Mouse (Mus musculus) adrenal gland, adult 2 months (tissue): ENCODE results near the gene Olfr691. TPM values are rescaled to one million over a fixed set of nuclear protein-coding genes. Genes with fewer than 3 reads are reported as not detected.
"Not testable (repeated sequence)": the region's sequence is repeated elsewhere in the genome, so short reads cannot be mapped to it uniquely, and the experiment has no call there.

ENCODE experiments used
- DNase-seq: peaks from one replicate; pipeline ENCODE4 v3.0.0; 2021
- long read RNA-seq: library from polyadenylated mRNA; stranded (forward); transcript quantifications from one replicate; pipeline ENCODE4 v2.0.0, GENCODE M21; 2021
- polyA plus RNA-seq: library from polyadenylated mRNA; depleted of rRNA; stranded (reverse); fragments of >200 nt; gene quantifications from 2 replicates; pipeline ENCODE4 v1.2.3, GENCODE M21; 2012; rRNA removed
- total RNA-seq, 2 experiments: library from RNA; stranded (reverse); gene quantifications; 2 replicates each; pipeline ENCODE4 v1.2.3; 2021

The Olfr691 gene
- not detected for total RNA-seq
- not detected in 2 replicates for polyA plus RNA-seq
- long read RNA-seq = 0 reads

- no peak for DNase-seq
Observed at GRCm38 (mm10) chr7:105342170-105342569, at the start of gene Olfr691. Olfr691 (minus strand) TSS chr7:105342270.

GRCm38 (mm10) chr7:105390236-105390635 is 48.2 kb upstream of the Olfr691 start:
- no peak for DNase-seq

- no peak for DNase-seq
Observed at GRCm38 (mm10) chr7:105387696-105388095, 45.6 kb upstream of the Olfr691 start.

GRCm38 (mm10) chr7:105380329-105380728 is 38.3 kb upstream of the Olfr691 start:
- DNase-seq = no peak

GRCm38 (mm10) chr7:105374866-105375265 is 32.8 kb upstream of the Olfr691 start, which contains the start of gene Gm5901:
Gm5901 (plus strand) TSS chr7:105375038.
- no peak for DNase-seq

- DNase-seq = no peak
Observed at GRCm38 (mm10) chr7:105373976-105374375, 31.9 kb upstream of the Olfr691 start.

- peak; percentile 13 for DNase-seq
Observed at GRCm38 (mm10) chr7:105373509-105373908, 31.4 kb upstream of the Olfr691 start.

- DNase-seq = no peak
Observed at GRCm38 (mm10) chr7:105372912-105373311, 30.8 kb upstream of the Olfr691 start.

- DNase-seq = no peak
Observed at GRCm38 (mm10) chr7:105368521-105368920, 26.5 kb upstream of the Olfr691 start.

GRCm38 (mm10) chr7:105367930-105368329 is 25.9 kb upstream of the Olfr691 start, which contains the start of gene Olfr692:
Olfr692 (plus strand) TSS chr7:105368230.
- DNase-seq = no peak

- no peak for DNase-seq
Observed at GRCm38 (mm10) chr7:105367268-105367667, 25.2 kb upstream of the Olfr691 start.

GRCm38 (mm10) chr7:105361713-105362112 is 19.6 kb upstream of the Olfr691 start:
- DNase-seq = no peak

GRCm38 (mm10) chr7:105356487-105356886 is 14.4 kb upstream of the Olfr691 start:
- not testable (repeated sequence) for DNase-seq

- DNase-seq = not testable (repeated sequence)
Observed at GRCm38 (mm10) chr7:105356064-105356463, 14.0 kb upstream of the Olfr691 start.

GRCm38 (mm10) chr7:105342752-105343151 is 682 bp upstream of the Olfr691 start:
- no peak for DNase-seq

- DNase-seq = no peak
Observed at GRCm38 (mm10) chr7:105334004-105334403, 8.1 kb downstream of the Olfr691 start, which contains the start of gene Olfr690. Olfr690 (minus strand) TSS chr7:105334104.

GRCm38 (mm10) chr7:105325302-105325701 is 16.8 kb downstream of the Olfr691 start:
- DNase-seq = no peak

GRCm38 (mm10) chr7:105310865-105311264 is 31.2 kb downstream of the Olfr691 start, which contains the start of gene Olfr689:
Olfr689 (plus strand) TSS chr7:105311165.
- DNase-seq = no peak

GRCm38 (mm10) chr7:105290051-105290450 is 52.0 kb downstream of the Olfr691 start:
- no peak for DNase-seq

GRCm38 (mm10) chr7:105287795-105288194 is 54.3 kb downstream of the Olfr691 start, which contains the start of gene Olfr688:
Olfr688 (plus strand) TSS chr7:105288095.
- DNase-seq = no peak
